Mouse (Mus musculus) heart, postnatal 25 days (tissue): ENCODE results near the gene Vps33b. TPM values are rescaled to one million over a fixed set of nuclear protein-coding genes. Genes with fewer than 3 reads are reported as not detected.

Source experiments
- total RNA-seq, 2 experiments: library from RNA; stranded (reverse); gene quantifications; 2 replicates each; pipeline ENCODE4 v1.2.3; 2021

Gene Vps33b
- total RNA-seq, 2 experiments from 2014 or later: 5.8 to 6.1 TPM

Other genes starting within 250 kb of the Vps33b start
- 10 to 100 TPM; 27.7 to 29.9 TPM for gene Zfp710, start 244.8 kb upstream of the Vps33b start, total RNA-seq
- gene Idh2, start 154.3 kb upstream of the Vps33b start, total RNA-seq: 1,000 to 10,000 TPM; 1,585 to 1,668 TPM
- gene Sema4b, start 82.8 kb upstream of the Vps33b start, total RNA-seq: 10 to 100 TPM; 11.0 to 12.7 TPM
- gene Cib1, start 36.8 kb upstream of the Vps33b start, total RNA-seq: 10 to 100 TPM; 14.1 to 18.0 TPM
- 1 to 10 TPM; 1.4 to 1.8 TPM for gene Gdpgp1, start 36.8 kb upstream of the Vps33b start, total RNA-seq
- gene Ttll13, start 23.3 kb upstream of the Vps33b start, total RNA-seq: under 1 TPM; 0.28 to 0.52 TPM
- 10 to 100 TPM; 25.1 to 27.1 TPM for gene Ngrn, start 8.4 kb upstream of the Vps33b start, total RNA-seq
- gene Prc1, start 24.8 kb downstream of the Vps33b start, total RNA-seq: 1 to 10 TPM; 2.9 to 3.7 TPM
- 1 to 10 TPM; 6.1 to 6.7 TPM for gene Rccd1, start 54.8 kb downstream of the Vps33b start, total RNA-seq
- gene Unc45a, start 71.4 kb downstream of the Vps33b start, total RNA-seq: 10 to 100 TPM; 13.5 to 15.8 TPM
- 10 to 100 TPM; 35.2 to 38.9 TPM for gene Hddc3, start 73.5 kb downstream of the Vps33b start, total RNA-seq
- 10 to 100 TPM; 67.2 to 67.5 TPM for gene Man2a2, start 101.7 kb downstream of the Vps33b start, total RNA-seq
- gene Fes, start 118.3 kb downstream of the Vps33b start, total RNA-seq: 10 to 100 TPM; 11.9 to 13.6 TPM
- gene Furin, start 135.8 kb downstream of the Vps33b start, total RNA-seq: 100 to 1,000 TPM; 106 to 118 TPM